Mouse (Mus musculus): ENCODE measurements at regions not wholly inside any gene's neighbourhood (a gene's known extent, or its start where the extent isn't known, plus 50 kb on each side); places are given as distances from the start of the nearest gene placed in this dataset.

- Histone ChIP-seq H3K9me3 (ENCODE audit: control insufficient read depth, low read length) (no peaks in the 10 kb centered on the region), H3K4me3 (ENCODE audit: insufficient read depth in 1 of 2, low read depth in 2 of 2, low read length in 2 of 2) (no peak overlapping the region), H3K9ac (replicated peaks) (no peak overlapping the region), H3K4me1 (replicated peaks; ENCODE audit: control insufficient read depth in 2 of 2, insufficient read depth in 2 of 2, low read length in 1 of 2) (no peaks in the 10 kb centered on the region), H3K4me2 (ENCODE audit: low read depth) (no peak overlapping the region), H3K27ac (no peak overlapping the region), H3K36me3 (replicated peaks; ENCODE audit: control insufficient read depth, insufficient read depth, low read depth) (no peaks in the 10 kb centered on the region), H3K27me3 (ENCODE audit: control insufficient read depth, insufficient read depth, low read length) (no peaks in the 10 kb centered on the region)
- DNase-seq (ENCODE audit: low read depth in 3 of 3, low spot score in 3 of 3) (no peak), ATAC-seq (ENCODE audit: insufficient read depth) (no peak)
- TF ChIP-seq CTCF (IDR thresholded peaks at IDR 0.05; ENCODE audit: low read depth), result no peak
- no peak for TF ChIP-seq EP300 (IDR thresholded peaks at IDR 0.05; ENCODE audit: low read depth)
- 67% methylated on average over 5 of the region's 5 CpGs for WGBS (ENCODE audit: insufficient replicate concordance)
These were observed 184.6 kb downstream of the Cog6 start for GRCm38 (mm10) chr3:52832421-52832820.

GRCm38 (mm10) chr3:52831986-52832385 lies 185.1 kb downstream of the Cog6 start:
- Histone ChIP-seq H3K4me3 (ENCODE audit: insufficient read depth in 1 of 2, low read depth in 2 of 2, low read length in 2 of 2) (no peak overlapping the region), H3K36me3 (replicated peaks; ENCODE audit: control insufficient read depth, insufficient read depth, low read depth) (no peaks in the 10 kb centered on the region), H3K9me3 (ENCODE audit: control insufficient read depth, low read length) (no peaks in the 10 kb centered on the region), H3K4me2 (ENCODE audit: low read depth) (no peak overlapping the region), H3K27ac (no peak overlapping the region), H3K4me1 (replicated peaks; ENCODE audit: control insufficient read depth in 2 of 2, insufficient read depth in 2 of 2, low read length in 1 of 2) (no peaks in the 10 kb centered on the region), H3K9ac (replicated peaks) (no peak overlapping the region), H3K27me3 (ENCODE audit: control insufficient read depth, insufficient read depth, low read length) (no peaks in the 10 kb centered on the region)
- DNase-seq (ENCODE audit: low read depth in 3 of 3, low spot score in 3 of 3), result no peak
- TF ChIP-seq CTCF (IDR thresholded peaks at IDR 0.05; ENCODE audit: low read depth) (no peak), EP300 (IDR thresholded peaks at IDR 0.05; ENCODE audit: low read depth) (no peak)
- WGBS (ENCODE audit: insufficient replicate concordance), result 81% methylated on average over 1 of the region's 1 CpGs
- ATAC-seq (ENCODE audit: insufficient read depth), result no peak

- no peak for ATAC-seq (ENCODE audit: insufficient read depth)
- Histone ChIP-seq H3K4me2 (ENCODE audit: low read depth) (no peak overlapping the region), H3K27me3 (ENCODE audit: control insufficient read depth, insufficient read depth, low read length) (no peaks in the 10 kb centered on the region), H3K36me3 (replicated peaks; ENCODE audit: control insufficient read depth, insufficient read depth, low read depth) (no peaks in the 10 kb centered on the region), H3K27ac (no peak overlapping the region), H3K9ac (replicated peaks) (no peak overlapping the region), H3K9me3 (ENCODE audit: control insufficient read depth, low read length) (no peaks in the 10 kb centered on the region), H3K4me3 (ENCODE audit: insufficient read depth in 1 of 2, low read depth in 2 of 2, low read length in 2 of 2) (no peak overlapping the region), H3K4me1 (replicated peaks; ENCODE audit: control insufficient read depth in 2 of 2, insufficient read depth in 2 of 2, low read length in 1 of 2) (no peaks in the 10 kb centered on the region)
- TF ChIP-seq CTCF (IDR thresholded peaks at IDR 0.05; ENCODE audit: low read depth) (no peak), EP300 (IDR thresholded peaks at IDR 0.05; ENCODE audit: low read depth) (no peak)
- 47% methylated on average over 3 of the region's 3 CpGs for WGBS (ENCODE audit: insufficient replicate concordance)
- no peak for DNase-seq (ENCODE audit: low read depth in 3 of 3, low spot score in 3 of 3)
These were observed 186.9 kb downstream of the Cog6 start for GRCm38 (mm10) chr3:52830101-52830500.

- Histone ChIP-seq H3K4me2 (ENCODE audit: low read depth) (no peak overlapping the region), H3K27me3 (ENCODE audit: control insufficient read depth, insufficient read depth, low read length) (no peaks in the 10 kb centered on the region), H3K4me3 (ENCODE audit: insufficient read depth in 1 of 2, low read depth in 2 of 2, low read length in 2 of 2) (no peak overlapping the region), H3K36me3 (replicated peaks; ENCODE audit: control insufficient read depth, insufficient read depth, low read depth) (no peaks in the 10 kb centered on the region), H3K9me3 (ENCODE audit: control insufficient read depth, low read length) (no peaks in the 10 kb centered on the region), H3K4me1 (replicated peaks; ENCODE audit: control insufficient read depth in 2 of 2, insufficient read depth in 2 of 2, low read length in 1 of 2) (no peaks in the 10 kb centered on the region), H3K9ac (replicated peaks) (no peak overlapping the region), H3K27ac (no peak overlapping the region)
- DNase-seq (ENCODE audit: low read depth in 3 of 3, low spot score in 3 of 3) (no peak), ATAC-seq (ENCODE audit: insufficient read depth) (no peak)
- WGBS (ENCODE audit: insufficient replicate concordance), result 70% methylated on average over 6 of the region's 6 CpGs
- no peak for TF ChIP-seq EP300 (IDR thresholded peaks at IDR 0.05; ENCODE audit: low read depth)
- TF ChIP-seq CTCF (IDR thresholded peaks at IDR 0.05; ENCODE audit: low read depth), result no peak
These were observed 188.0 kb downstream of the Cog6 start for GRCm38 (mm10) chr3:52829069-52829468.

- no peaks in the 10 kb centered on the region for H3K4me1 ChIP-seq (replicated peaks; ENCODE audit: control insufficient read depth in 2 of 2, insufficient read depth in 2 of 2, low read length in 1 of 2)
- no peaks in the 10 kb centered on the region for H3K27me3 ChIP-seq (ENCODE audit: control insufficient read depth, insufficient read depth, low read length)
- DNase-seq (ENCODE audit: low read depth in 3 of 3, low spot score in 3 of 3) (no peak), ATAC-seq (ENCODE audit: insufficient read depth) (no peak)
- H3K27ac ChIP-seq, result no peak overlapping the region
- no peak overlapping the region for H3K4me2 ChIP-seq (ENCODE audit: low read depth)
- no peaks in the 10 kb centered on the region for H3K36me3 ChIP-seq (replicated peaks; ENCODE audit: control insufficient read depth, insufficient read depth, low read depth)
- no peak overlapping the region for H3K9ac ChIP-seq (replicated peaks)
- no peak for TF ChIP-seq CTCF (IDR thresholded peaks at IDR 0.05; ENCODE audit: low read depth)
- no peak; the same call in 1 of the 2 replicates for TF ChIP-seq EP300 (IDR thresholded peaks at IDR 0.05; ENCODE audit: low read depth)
- H3K4me3 ChIP-seq (ENCODE audit: insufficient read depth in 1 of 2, low read depth in 2 of 2, low read length in 2 of 2), result no peak overlapping the region
- H3K9me3 ChIP-seq (ENCODE audit: control insufficient read depth, low read length), result no peaks in the 10 kb centered on the region
- WGBS (ENCODE audit: insufficient replicate concordance), result 16% methylated on average over 4 of the region's 4 CpGs
These were observed 188.6 kb downstream of the Cog6 start for GRCm38 (mm10) chr3:52828473-52828872.
